Mouse (Mus musculus) brain, embryonic 14.5 days (tissue): ENCODE data around the gene Fsip1.

ENCODE experiments used
- CTCF ChIP-seq: fragments of 200-500 bp; IDR thresholded peaks from 2 replicates; pipeline ENCODE4 v1.5.1; 2012; ENCODE audit warnings: inconsistent platforms, mild to moderate bottlenecking, moderate library complexity, borderline replicate concordance; ENCODE audit not compliant: insufficient read depth, insufficient read length; ENCODE audit errors: extremely low read depth
- POLR2A ChIP-seq: fragments of 200-500 bp; IDR thresholded peaks from 2 replicates; pipeline ENCODE4 v1.6.1; 2012; ENCODE audit warnings: mild to moderate bottlenecking, inconsistent platforms, borderline replicate concordance; ENCODE audit not compliant: poor library complexity, insufficient read depth, insufficient read length, severe bottlenecking; ENCODE audit errors: extremely low read depth

DNA sequence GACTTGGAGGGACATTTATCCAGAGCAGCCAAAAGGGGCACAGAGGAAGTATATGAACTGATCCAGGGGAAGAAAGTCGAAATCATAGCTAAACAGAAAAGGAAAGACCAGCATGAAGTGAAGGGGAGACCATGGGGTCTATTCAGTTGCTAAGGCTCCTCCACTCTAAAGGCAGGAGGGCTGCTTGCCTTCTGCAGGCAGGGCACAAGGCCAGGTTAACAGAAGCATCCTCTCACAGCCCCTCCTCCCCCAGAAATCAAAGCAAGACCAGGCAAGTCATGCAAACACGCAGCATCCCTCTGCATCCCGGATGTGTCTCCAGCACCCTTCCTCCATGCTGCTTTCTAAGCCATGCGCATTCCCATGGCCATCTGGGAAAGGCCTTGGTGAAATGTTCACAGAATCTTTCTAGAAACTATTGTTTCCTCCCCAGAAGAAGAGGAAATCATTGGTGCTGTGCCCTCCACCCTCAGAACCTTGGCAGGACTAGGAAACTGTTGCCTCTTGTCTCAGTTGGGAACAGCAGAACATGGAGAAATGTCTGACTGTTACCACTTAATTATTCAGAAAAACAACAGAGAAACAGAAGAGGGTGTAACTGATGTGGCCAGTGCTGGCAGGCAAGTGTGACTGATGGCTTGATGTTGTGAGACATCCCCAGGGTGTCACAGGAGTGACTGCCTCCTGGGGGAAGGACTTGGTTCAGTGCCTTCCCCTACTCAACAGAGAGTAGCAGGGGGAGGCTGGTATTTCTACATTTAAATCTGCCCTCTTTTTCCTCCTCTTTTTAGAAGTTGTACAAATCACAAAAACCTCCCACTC is 108.2 kb downstream of the Fsip1 start:
- no peak for TF ChIP-seq CTCF
- TF ChIP-seq POLR2A, result no peak
